Mouse (Mus musculus) liver, adult 2 months (tissue): Measurements from ENCODE around the gene Cstf3.

ENCODE experiments used
- CTCF ChIP-seq: fragments of 200-500 bp; IDR thresholded peaks from 2 replicates; pipeline ENCODE4 v1.5.1; 2011; ENCODE audit warnings: low read depth, low read length, control low read depth
- POLR2A ChIP-seq: fragments of 200-500 bp; IDR thresholded peaks from 2 replicates; pipeline ENCODE4 v1.6.1; 2011; ENCODE audit warnings: low read length, control low read depth; ENCODE audit not compliant: insufficient read depth; ENCODE audit errors: extremely low read depth

- no peak for TF ChIP-seq CTCF
- TF ChIP-seq POLR2A, result no peak
Measured at GRCm38 (mm10) chr2:104578021-104578420, 12.3 kb upstream of the Cstf3 start.
